Mouse (Mus musculus) stomach, postnatal 0 days (tissue): ENCODE measurements around the gene Adamtsl1. TPM values are rescaled to one million over a fixed set of nuclear protein-coding genes. Genes with fewer than 3 reads are reported as not detected.

Experiments used
- ATAC-seq: fragments of 200-750 bp; cut with Nextera tagmentation; 2 replicates; pipeline ENCODE4 v1.8.0; 2017; ENCODE audit not compliant: low FRiP score, low TSS enrichment
- DNase-seq: peaks from one replicate; pipeline ENCODE4 v3.0.0-alpha.2; 2016; ENCODE audit warnings: low spot score
- H3K27ac ChIP-seq: fragments of 300-500 bp; sonication (generic); replicated peaks from 2 replicates; pipeline ENCODE4 v1.5.1; 2014; ENCODE audit warnings: mild to moderate bottlenecking, control low read depth
- H3K27me3 ChIP-seq: fragments of 300-500 bp; sonication (generic); 2 replicates; pipeline ENCODE4 v1.6.1; 2014; ENCODE audit warnings: low read length; ENCODE audit not compliant: control insufficient read depth, insufficient read depth
- H3K36me3 ChIP-seq: fragments of 300-500 bp; sonication (generic); 2 replicates; pipeline ENCODE4 v1.6.1; 2014; ENCODE audit warnings: low read length, mixed read lengths; ENCODE audit not compliant: control insufficient read depth, insufficient read depth
- H3K4me1 ChIP-seq: fragments of 300-500 bp; sonication (generic); replicated peaks from 2 replicates; pipeline ENCODE4 v1.6.1; 2014; ENCODE audit warnings: antibody characterized with exemption; ENCODE audit not compliant: control insufficient read depth, insufficient read depth
- H3K4me2 ChIP-seq: fragments of 300-500 bp; sonication (generic); replicated peaks from 2 replicates; pipeline ENCODE4 v1.6.1; 2014; ENCODE audit warnings: low read depth, mild to moderate bottlenecking, control low read depth, moderate library complexity
- H3K4me3 ChIP-seq: fragments of 300-500 bp; sonication (generic); 2 replicates; pipeline ENCODE4 v1.5.1; 2014; ENCODE audit warnings: low read depth, low read length, control low read depth
- H3K9ac ChIP-seq: fragments of 300-500 bp; sonication (generic); 2 replicates; pipeline ENCODE4 v1.6.1; 2014; ENCODE audit warnings: mild to moderate bottlenecking, low read length, control low read depth, mixed read lengths
- H3K9me3 ChIP-seq: fragments of 300-500 bp; sonication (generic); 2 replicates; pipeline ENCODE4 v1.6.1; 2016; ENCODE audit warnings: low read length; ENCODE audit not compliant: control insufficient read depth
- CTCF ChIP-seq: IDR thresholded peaks from 2 replicates; pipeline ENCODE4 v1.5.1; 2016; ENCODE audit warnings: antibody characterized with exemption, low read depth, mild to moderate bottlenecking, moderate library complexity
- EP300 ChIP-seq: optimal IDR thresholded peaks from 2 replicates; pipeline ENCODE3; 2016; ENCODE audit warnings: antibody characterized with exemption
- WGBS: fragments of 180-500 bp; shearing (Covaris S2); extraction: QIAGEN DNeasy Blood & Tissue Kit; methylation state at CpG from one replicate; pipeline ENCODE4 v1.1.7; 2014; 5-methylcytosine and 5-hydroxymethylcytosine counted together
- polyA plus RNA-seq: library from polyadenylated mRNA; unstranded; fragments of >200 nt; fragmentation: Nextera tagmentation; extraction: Ambion mirVana; gene quantifications from 2 replicates; pipeline ENCODE4 v1.2.1, GENCODE M21; 2015

Gene Adamtsl1
- polyA plus RNA-seq, 1 experiment from 2014 or later, result 7.3 TPM

DNA sequence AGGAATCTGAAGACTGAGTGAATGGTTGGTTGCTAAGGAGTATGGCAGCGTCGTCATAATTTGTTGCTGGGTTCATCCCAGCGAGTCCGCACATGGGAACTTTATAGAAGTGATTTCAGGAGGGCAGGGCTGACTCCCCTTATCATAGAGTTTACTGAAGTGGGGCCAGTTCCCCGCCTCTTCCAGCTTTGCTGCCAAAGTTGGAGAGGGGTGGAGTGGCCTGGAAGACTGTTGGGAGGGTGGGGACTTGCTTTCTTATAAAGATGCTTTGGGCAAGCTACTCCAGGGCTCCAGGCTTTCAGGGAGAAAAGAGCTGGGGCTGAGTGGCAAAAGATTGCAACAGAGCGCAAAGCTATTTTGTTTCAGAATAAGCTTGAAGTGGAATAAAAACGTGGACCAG lies 684 bp upstream of the Adamtsl1 start:
- TF ChIP-seq EP300 (no peak), CTCF (no peak)
- H3K27ac ChIP-seq, result no peak overlapping the region
- no peak overlapping the region for H3K4me3 ChIP-seq
- no peaks in the 10 kb centered on the region; the same call in 1 of the 2 replicates for H3K27me3 ChIP-seq
- no peaks in the 10 kb centered on the region for H3K9me3 ChIP-seq
- H3K4me1 ChIP-seq, result no peaks in the 10 kb centered on the region
- DNase-seq, result peak; percentile 39
- no peaks in the 10 kb centered on the region for H3K36me3 ChIP-seq
- H3K4me2 ChIP-seq, result peak overlapping the region; percentile 81
- no peak; the same call in 1 of the 2 replicates for ATAC-seq
- 21% methylated on average over 7 of the region's 7 CpGs for WGBS
- H3K9ac ChIP-seq, result no peak overlapping the region

GRCm38 (mm10) chr4:85514205-85514681 lies 271 bp downstream of the Adamtsl1 start:
- TF ChIP-seq EP300 (no peak), CTCF (peak; percentile 48; the same call in 1 of the 2 replicates)
- Histone ChIP-seq H3K36me3 (no peaks in the 10 kb centered on the region), H3K4me2 (peak overlapping the region; percentile 81), H3K9ac (0 out of 2 replicates have a peak overlapping the region, but pooled peaks have one; percentile 18), H3K4me1 (no peaks in the 10 kb centered on the region), H3K27me3 (no peaks in the 10 kb centered on the region; the same call in 1 of the 2 replicates), H3K27ac (no peak overlapping the region), H3K4me3 (peak overlapping the region; percentile 48), H3K9me3 (no peaks in the 10 kb centered on the region)
- WGBS, result under 1% methylated on average over 22 of the region's 33 CpGs
- ATAC-seq (peak; percentile 78), DNase-seq (peak; percentile 50)

DNA sequence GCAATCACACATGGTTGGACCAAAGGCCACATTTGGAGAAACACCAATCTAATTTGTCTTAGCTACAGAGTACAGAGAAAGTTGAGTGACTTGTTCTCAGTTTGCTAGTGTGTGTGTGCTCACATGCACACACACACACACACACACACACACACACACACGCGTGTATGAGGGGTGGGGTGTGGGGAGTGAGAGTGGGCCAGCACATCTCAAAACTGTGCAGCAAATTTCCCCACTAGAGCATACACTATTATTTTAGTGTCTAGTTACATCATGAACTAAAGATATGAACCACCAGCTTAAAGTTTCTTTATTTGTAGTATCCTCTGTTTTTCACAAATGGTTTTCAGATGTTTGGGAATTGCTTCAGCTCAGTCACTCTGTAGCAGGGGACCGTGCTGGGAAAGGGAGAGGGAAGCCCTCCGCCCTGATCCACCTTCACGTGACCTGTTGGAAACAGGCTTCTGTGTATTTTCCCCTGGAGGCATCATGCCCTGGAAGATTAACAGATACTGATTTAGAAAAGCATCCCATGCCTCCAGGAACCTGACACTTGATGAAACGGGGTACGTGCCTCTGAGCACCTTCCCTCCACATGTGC lies 13.1 kb downstream of the Adamtsl1 start:
- H3K9me3 ChIP-seq, result no peaks in the 10 kb centered on the region
- H3K4me2 ChIP-seq, result no peak overlapping the region
- no peaks in the 10 kb centered on the region for H3K36me3 ChIP-seq
- H3K27me3 ChIP-seq, result no peaks in the 10 kb centered on the region
- no peak overlapping the region for H3K27ac ChIP-seq
- H3K9ac ChIP-seq, result no peak overlapping the region
- no peak for DNase-seq
- H3K4me1 ChIP-seq, result no peaks in the 10 kb centered on the region
- TF ChIP-seq CTCF (no peak), EP300 (no peak)
- ATAC-seq, result no peak
- 85% methylated on average over 7 of the region's 7 CpGs for WGBS
- no peak overlapping the region for H3K4me3 ChIP-seq

GRCm38 (mm10) chr4:85529852-85530251 lies 15.9 kb downstream of the Adamtsl1 start:
- Histone ChIP-seq H3K27me3 (no peaks in the 10 kb centered on the region), H3K4me1 (no peaks in the 10 kb centered on the region), H3K27ac (no peak overlapping the region), H3K4me3 (no peak overlapping the region), H3K9ac (no peak overlapping the region), H3K4me2 (no peak overlapping the region), H3K36me3 (no peaks in the 10 kb centered on the region), H3K9me3 (no peaks in the 10 kb centered on the region)
- 100% methylated on average over 1 of the region's 1 CpGs for WGBS
- no peak for TF ChIP-seq CTCF
- no peak for TF ChIP-seq EP300
- ATAC-seq, result no peak
- no peak for DNase-seq

GRCm38 (mm10) chr4:85539677-85540076 lies 25.7 kb downstream of the Adamtsl1 start:
- Histone ChIP-seq H3K9me3 (no peaks in the 10 kb centered on the region), H3K4me3 (no peak overlapping the region), H3K4me2 (no peak overlapping the region), H3K36me3 (no peaks in the 10 kb centered on the region), H3K27ac (no peak overlapping the region), H3K4me1 (no peaks in the 10 kb centered on the region), H3K9ac (no peak overlapping the region), H3K27me3 (no peaks in the 10 kb centered on the region)
- 69% methylated on average over 5 of the region's 5 CpGs for WGBS
- TF ChIP-seq EP300, result no peak
- TF ChIP-seq CTCF, result no peak
- ATAC-seq, result no peak
- no peak for DNase-seq

GRCm38 (mm10) chr4:85543221-85543620 lies 29.2 kb downstream of the Adamtsl1 start:
- no peaks in the 10 kb centered on the region for H3K9me3 ChIP-seq
- H3K9ac ChIP-seq, result no peak overlapping the region
- TF ChIP-seq CTCF (no peak), EP300 (no peak)
- no peak for ATAC-seq
- WGBS, result 84% methylated on average over 4 of the region's 4 CpGs
- DNase-seq, result no peak
- H3K27ac ChIP-seq, result no peak overlapping the region
- H3K27me3 ChIP-seq, result no peaks in the 10 kb centered on the region
- no peak overlapping the region for H3K4me2 ChIP-seq
- H3K4me1 ChIP-seq, result no peaks in the 10 kb centered on the region
- H3K36me3 ChIP-seq, result no peaks in the 10 kb centered on the region
- no peak overlapping the region for H3K4me3 ChIP-seq
